Mouse (Mus musculus): ENCODE measurements around the gene B3gntl1.
"Not testable (repeated sequence)": the region's sequence is repeated elsewhere in the genome, so short reads cannot be mapped to it uniquely, and the experiment has no call there.

B3gntl1 gene

DNA sequence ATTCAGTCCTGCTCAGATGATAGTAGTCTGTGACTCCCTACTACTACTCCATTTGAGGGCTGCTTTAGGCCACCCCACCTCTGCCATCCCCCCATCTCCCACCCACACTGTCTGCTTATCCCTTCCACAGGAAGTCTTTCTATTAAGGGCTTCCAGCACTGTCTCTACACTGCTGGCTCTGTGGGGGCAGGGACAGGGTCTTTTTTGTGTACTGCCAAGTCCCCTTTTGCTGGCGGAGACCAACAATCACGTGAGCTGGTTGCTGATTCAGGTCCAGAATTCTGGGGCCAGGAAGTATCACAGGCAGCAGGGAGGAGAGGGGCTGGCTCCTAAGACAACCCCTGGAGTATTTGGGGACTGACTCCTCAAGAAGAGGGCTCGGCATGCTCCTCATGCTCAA, 10.3 kb upstream of the B3gntl1 start:
- DNase-seq: no peak

DNA sequence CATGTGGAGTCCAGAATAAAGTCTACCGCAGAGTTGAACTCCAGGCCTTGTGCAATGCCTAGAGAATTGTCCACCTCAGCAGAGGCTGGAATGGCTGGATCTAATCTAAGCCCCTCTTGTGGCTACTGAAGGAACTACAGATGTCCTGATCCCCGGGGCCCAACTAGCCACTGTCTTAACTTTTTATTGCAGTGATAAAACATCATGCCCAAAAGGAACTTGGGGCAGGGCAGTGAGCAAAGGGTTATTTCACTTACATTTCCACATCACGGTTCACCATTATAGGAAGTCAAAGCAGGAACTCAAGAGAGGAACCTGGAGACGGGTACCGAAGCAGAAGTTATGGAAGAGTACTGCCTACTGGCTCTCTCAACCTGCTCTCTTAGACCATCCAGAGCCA, 7.8 kb upstream of the B3gntl1 start:
- DNase-seq: no peak

DNA sequence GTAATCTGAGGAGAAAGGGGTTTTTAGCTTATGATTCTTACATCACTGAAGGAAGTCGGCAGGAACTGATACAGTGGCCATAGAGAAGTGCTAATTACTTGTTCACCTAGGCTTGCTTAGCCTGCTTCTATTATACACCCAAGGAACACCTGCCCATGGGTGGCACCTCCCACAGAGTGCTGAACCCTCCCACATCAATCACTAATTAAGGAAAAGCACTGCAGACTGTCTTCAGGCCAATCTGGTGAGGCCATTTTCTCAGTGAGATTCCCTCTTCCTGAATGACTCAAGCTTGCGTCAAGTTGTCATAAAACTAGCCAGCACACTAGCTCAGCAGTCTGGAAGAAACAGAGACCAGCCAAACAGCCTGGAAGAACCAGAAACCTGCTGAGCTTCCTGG, 6.6 kb upstream of the B3gntl1 start:
- no peak for DNase-seq

DNA sequence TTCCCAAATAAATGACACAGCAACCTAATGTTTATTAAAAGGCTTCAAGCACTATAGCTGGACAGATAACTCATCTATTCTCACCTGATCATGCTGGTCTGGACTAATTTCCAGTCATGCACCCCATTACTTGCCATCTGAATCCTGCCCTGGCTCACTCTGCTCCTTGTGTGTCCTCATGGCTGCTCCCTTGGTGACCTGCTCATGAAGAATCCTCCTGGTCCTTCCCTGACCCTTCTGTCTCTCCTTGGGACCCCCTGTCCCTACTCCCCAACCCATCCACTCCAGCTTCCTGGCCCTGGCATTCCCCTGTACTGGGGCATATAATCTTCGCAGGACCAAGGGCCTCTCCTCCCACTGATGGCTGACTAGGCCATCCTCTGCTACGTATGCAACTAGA, 3.9 kb upstream of the B3gntl1 start:
- no peak for DNase-seq

DNA sequence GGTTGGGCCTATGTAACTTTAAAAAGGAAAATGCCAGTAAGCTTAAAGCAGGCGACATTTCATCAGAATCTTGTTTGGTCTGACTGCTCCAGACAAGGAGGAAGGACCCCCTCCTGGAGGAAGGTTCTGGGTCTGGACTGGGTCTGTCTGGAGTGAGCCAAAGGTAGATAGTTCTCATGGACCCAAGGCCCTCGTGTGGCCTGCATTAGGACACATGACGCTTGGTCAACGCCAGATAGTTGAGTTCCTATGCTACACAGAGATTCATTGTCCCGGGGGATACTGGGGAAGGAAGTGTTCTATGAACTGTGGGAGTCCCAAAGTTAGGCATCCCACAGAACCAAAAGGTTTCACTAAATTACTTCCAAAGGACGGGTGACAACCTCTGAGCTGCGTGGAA, 676 bp upstream of the B3gntl1 start:
- DNase-seq: no peak

DNA sequence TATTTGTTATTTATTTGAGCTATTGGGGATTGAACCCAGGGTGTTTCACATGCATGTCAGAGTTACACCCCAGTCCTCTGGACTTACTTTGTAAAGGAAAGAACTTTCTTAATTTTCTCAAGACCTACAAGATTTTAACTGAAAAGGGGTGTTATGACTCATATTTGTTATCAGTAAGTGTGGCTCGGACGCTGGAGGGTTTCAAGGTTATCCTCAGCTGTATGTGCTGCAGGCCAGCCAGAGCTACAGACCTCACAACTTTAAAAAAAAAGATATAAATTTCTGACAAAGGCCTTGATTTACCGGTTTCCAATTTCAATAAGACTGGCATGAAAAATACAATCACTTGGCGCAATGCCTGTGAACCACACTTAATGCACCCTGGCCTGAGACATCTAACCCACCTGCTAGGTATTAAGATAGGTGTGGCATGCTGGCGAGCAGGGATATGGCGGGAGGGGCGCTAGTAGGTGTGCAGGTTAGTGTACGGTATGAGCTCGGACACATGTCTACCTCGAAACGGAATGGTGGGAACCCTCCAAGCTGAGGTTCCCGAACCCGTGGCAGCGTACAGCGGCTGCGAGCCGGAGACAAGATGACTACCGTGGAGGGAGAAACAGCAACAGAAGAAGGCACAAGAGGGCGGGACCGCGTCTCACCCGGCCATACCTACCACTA, 502 bp downstream of the B3gntl1 start:
- DNase-seq: no peak

DNA sequence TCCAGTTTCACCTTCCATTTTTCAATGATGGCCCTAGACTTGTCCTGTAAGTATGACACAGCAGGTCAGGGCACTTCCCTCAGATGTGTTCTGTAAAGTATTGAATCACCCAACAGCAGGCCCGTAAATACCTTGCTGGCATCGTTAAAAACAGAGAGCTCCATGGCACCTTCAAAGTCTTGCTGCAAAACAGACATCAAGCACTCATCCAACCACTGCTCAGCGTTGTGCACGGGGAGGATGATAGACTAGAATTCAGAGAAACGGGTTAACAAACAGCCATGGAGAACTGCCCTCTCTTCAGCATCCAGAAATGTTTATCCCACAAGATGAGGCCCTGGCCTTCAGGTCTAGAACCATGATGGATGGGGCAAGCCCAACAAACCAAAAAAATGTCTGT, 2.0 kb downstream of the B3gntl1 start:
- no peak for DNase-seq

DNA sequence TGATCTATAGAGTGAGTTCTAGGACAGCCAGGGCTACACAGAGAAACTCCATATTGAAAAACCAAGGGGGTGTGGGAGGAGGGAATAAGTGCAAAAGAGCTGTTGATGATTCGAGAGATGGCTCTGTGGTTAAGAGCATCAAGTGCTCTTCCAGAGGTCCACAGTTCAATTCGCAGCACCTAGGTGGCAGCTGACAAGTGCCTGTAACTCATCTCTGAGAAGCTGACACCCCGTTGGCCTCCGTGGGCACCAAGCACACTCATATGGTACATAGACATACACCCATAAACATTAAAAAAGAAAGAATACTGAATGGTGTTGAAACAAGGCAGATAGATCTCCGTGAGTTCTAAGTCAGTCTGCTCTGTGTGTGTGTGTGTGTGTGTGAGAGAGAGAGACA, 4.2 kb downstream of the B3gntl1 start:
- DNase-seq: no peak

DNA sequence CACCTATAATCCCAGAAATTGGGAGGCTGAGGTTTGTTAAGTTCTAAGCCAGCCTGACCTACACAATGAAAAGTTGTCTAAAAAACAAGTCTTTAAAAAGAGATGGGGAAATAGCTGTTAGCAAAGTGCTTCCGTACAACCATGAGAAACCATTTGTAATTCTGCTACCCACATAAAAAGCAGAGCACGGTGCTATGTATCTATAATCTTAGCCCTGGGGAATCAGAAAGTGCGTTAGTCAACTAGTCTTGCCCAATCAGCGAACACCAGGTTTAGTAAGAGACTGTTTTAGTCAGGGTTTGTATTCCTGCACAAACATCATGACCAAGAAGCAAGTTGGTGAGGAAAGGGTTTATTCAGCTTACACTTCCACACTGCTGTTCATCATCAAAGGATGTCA, 5.4 kb downstream of the B3gntl1 start:
- DNase-seq: no peak

DNA sequence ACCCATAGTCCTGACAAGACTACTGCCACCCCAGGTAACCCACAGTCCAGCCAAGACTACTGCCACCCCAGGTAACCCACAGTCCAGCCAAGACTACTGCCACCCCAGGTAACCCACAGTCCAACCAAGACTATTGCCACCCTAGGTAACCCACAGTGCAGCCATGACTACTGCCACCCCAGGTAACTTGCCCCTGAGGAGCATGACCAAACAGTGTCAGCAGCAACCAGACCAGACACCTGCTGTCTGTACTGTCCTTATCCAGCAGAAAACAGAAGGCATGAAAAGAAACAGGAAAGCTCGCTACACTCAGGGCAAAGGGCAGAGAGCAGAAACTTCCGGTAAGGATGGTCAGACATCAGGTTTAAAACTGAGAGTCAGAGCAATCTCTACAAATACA, 11.8 kb downstream of the B3gntl1 start:
- no peak for DNase-seq

DNA sequence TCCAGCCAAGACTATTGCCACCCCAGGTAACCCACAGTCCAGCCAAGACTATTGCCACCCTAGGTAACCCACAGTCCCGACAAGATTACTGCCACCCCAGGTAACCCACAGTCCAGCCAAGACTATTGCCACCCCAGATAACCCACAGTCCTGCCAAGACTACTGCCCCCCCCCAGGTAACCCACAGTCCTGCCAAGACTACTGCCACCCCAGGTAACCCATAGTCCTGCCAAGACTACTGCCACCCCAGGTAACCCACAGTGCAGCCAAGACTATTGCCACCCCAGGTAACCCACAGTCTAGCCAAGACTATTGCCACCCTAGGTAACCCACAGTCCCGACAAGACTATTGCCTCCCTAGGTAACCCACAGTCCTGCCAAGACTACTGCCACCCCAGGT, 12.3 kb downstream of the B3gntl1 start:
- DNase-seq: not testable (repeated sequence)

DNA sequence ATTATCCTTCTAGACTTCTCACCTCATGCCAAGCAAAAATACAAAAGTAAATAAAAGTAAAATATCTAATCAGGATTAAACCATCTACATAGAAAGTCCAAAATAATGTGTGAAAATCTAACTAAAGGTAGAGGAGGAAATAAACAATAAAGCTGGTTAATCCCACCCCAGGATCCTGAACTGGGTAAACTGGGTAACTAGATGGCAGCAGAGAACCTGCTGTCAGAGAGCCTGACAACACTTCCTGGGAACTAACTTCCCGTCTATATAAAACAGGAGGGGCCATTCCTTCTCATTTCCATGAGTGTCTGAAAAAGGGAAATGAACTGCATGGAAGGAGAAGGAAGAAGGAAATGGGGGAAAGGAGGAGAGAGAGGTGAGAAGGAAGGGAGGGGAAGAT, 14.8 kb downstream of the B3gntl1 start:
- no peak for DNase-seq

DNA sequence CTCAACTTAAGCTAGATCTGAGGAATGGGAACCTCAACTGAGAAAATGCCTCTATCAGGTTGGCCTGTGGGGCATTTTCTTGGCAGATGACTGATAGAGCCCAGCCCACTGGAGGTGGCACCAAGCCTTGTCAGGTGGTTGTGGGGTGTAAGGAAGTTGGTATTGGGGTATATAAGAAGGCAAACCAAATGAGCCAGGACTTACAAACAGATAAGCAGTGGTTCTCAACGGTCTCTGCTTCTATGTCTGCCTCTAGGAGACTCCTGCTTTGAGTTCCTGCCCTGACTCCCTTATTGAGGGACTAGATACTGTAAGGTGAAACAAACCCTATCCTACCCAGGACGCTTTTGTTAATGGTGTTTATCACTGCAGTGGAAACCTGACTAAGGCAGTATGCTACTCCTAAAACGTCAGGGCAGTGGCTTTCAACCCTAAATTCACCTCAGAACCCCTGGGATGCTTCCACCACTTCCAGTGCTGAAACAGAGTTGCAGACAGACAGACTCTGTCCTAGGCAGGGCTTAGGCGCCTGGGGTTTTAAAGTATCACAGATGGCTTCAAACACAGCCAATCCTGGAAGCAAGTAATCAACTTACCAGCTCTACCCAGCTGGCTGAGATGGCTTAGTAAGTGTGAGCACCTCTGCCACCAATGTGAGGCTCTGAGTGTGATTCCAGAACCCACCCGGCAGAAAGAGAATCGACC, 17.0 kb downstream of the B3gntl1 start:
- no peak for DNase-seq

DNA sequence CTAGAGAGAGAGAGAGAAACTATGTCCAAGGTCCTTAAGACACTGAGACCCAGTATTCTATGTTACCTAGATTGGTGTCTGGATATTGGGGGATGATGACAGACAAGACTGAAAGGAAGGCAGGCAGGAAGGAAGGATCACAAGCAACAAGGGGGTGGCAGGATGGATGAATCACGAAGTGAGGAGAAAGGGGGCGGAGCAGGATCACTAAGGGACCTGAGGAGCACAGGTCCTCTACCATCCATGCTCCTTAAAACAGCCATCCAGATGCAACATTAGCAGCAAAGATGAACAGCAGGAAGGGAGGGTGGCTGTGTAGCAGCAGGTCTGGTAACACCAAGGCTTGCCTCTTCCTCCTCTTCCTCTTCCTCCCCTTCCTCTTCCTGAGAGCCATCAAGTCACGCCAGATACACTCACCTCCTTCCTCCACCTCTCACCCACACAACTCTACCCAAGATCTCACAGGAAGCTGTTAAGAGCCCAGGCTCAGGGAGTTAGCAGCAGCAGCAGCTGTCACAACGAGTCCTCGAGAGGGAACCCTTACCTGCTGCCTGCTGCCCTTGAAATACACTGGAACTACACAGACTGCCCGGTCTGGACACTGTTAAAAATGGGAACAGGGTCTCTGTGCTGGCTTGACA, 17.7 kb downstream of the B3gntl1 start:
- DNase-seq: no peak

DNA sequence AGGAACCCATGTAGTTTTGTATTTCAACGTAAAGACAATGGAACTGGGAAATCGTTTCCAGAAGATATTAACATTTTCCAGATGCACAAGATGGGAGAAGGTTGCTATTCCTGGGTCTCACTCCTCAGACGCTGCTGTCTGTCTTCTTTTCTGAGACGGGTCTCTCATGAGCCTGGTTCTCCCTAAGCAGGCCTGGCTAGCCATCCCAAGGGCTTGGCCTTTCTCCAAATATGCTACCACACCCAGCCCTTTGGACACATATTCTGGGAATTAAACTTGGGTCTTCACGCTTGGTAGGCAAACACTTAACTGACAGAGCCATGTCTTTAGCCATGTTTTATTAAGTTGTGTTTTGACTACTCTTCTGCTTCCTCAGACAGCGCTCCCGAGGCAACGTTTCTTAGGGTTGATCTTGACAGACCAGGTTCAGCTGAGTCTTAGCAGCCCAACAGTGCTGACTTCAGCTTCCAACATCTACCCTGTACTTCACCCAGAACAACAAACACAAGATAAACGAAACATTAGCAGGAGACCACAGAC, 18.5 kb downstream of the B3gntl1 start:
- no peak for DNase-seq

DNA sequence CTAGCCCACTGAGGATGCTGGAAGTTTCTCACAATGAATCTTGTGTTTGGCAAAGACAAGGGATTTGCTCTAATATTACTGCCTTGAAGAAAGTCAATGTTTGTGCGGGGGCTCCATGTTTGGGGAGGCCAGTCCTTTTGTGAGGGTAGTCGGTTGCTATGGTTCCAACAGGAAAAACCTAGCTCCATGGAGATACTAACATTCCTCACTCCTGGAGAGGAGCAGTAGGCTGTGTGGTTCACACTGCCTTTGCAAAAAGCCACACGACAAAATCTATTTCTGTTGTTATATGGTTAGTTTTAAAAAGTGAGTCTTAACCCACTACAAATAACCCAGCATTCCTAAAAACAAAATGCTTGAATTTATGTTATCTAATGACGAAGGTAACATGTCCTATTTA, 19.3 kb downstream of the B3gntl1 start:
- DNase-seq: no peak

DNA sequence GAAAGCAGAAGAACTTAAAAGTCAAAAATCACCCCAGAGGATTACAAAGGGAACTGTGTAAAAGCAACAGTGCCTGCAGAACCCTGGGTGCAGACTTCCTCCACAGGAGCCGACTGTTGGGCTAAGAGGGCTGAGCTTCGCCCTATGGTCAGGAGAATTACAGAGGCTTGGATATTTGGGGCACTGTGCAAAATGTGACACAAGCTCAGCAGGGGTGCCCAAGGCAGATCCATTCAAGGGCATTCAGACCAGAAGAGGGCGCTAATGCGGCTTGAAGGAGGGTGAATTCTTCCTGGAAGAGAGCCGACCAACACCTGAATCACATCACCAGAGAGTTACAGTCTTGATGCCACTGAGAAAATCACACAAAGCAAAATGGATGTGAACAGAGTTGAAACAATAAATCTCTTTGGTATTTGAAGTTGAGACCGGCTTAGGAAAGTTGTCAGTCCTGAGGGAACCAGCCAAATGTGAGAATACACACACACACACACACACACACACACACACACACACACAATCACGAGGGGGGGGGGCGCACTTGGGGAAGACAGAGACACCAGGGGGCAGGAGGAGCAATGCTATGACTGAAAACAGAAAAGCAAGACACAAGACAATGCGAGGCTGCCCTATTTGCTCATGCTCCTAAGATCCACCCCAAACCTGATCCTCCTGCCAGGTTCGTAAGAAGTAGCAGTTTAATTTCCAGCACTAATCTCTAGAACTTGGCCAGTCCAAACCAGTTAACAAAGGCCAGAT, 20.2 kb downstream of the B3gntl1 start:
- DNase-seq: peak; percentile 83

DNA sequence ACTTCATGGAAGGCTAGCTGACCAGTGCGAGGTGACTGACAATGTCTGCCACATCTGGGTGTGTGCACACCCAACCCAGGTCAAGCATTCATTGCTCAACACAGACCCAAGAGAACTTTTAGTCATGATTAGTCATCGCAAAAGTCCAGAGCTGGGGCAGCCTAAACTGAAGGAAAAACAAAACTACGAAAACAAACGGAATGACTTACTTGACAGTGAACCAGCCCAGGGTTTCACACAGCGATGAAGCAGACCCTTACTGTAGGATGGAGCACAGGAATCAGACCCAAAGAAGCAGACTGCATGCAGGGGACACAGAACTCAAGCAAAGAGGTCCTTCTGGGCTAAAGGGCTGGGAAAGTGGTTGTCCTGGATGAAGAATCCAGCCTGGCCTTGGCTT, 21.0 kb downstream of the B3gntl1 start:
- no peak for DNase-seq

DNA sequence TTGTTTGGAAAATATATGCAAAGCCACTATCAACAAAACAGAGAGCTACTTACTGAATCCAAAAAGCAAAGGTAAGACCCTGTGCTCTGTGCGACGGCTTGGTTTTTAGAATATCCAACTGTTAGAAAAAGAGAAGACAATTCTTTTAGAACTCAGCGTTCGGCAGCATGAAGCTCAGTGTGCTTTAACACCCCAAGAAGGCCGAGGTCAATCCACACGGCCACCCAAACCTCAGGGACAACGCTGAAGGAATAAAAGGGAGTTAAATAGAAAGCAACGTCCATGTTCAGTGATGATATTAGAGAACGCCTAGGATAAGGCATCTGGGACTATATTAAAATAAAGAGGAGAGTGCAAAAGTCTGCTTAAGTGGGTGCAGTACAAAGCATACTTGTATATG, 21.4 kb downstream of the B3gntl1 start:
- no peak for DNase-seq

DNA sequence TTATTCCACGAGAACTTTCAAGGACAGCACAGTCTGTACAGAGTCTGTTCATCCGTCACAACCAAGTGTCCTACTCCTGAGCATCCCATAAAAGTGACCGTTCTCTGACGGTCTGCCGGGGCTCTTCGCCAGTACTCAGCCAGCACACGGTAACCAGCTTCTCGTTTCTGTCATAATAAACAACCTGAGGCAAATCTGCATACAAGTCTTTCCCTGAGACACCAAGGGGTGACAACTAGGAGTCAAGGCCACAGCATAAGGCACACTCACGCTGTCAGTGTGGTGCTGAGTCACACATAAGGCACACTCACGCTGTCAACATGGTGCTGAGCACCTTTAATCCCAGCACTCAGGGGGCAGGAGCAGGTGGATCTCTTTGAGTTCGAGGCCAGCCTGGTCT, 22.3 kb downstream of the B3gntl1 start:
- no peak for DNase-seq

DNA sequence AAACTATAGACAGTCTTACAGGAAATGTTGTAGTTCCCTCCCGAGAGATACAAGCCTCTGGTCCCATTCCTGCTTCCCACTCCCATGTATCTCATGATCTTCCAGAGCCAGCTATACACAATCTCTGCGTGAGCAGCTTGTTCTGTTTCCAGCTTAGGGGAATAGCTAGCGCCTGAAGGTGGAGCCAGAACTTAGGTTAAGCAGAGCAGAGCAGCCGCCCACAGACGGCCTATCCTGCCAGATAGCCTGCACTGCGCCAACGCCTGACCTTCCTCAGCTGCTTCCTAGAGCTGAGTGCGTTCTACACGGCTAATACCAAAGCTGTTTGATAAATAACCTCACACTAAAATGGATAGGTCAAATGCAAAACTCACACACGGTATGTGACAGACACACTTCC, 23.1 kb downstream of the B3gntl1 start:
- no peak for DNase-seq

DNA sequence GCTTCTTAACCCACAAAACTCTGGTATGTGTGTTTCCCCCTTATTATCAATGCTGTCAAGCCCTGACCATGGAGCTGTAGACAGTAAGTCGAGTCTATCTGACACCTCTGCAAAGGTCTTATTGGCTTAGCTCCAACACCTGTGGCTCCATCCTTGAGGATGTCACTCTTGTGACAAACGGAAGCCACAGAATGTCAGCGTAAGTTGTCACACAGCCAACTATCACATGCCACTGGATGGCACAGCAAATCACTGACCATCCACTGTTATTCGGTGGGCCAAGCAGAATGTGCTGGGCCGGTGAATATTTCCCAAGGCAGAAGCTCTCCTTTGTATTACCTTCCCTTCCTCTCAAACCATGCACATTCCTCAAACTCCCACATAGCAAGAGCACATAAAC, 24.8 kb downstream of the B3gntl1 start:
- DNase-seq: no peak

DNA sequence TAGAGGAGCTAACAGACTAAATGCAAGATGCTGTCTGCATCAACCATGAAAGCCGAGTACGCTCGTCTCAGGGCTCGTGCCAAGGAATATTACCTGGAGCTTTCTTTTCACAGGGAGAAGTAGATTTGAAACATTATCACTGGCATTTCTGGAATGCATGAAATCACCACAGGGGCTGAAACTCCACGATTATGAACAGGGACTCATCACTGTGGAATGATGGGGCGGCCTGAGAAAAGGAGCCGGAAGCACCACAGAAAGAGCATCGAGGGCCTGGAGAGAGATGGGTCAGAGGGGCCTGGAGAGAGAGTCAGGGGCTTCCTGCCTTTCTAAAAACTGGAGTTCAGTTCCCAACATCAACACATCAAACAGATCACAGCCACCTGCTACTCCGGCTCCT, 25.6 kb downstream of the B3gntl1 start:
- DNase-seq: no peak

DNA sequence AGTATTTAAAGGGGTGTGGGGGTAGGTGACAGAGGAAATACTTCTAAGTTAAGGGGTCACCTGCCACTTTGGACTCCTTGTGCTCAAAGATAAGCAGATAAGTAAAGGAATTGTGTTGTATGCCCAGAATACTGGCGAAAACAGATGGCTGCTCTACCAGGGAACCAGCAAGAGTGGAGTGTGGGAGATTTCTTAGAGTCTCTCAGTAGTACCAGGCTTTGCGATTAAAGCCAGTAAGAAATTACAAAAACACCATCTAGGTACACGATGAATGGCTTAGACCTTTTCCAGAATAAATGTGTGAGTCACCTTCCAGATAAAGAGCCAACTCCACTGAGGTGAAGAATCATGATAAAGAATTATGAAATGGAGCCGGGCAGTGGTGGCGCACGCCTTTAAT, 27.6 kb downstream of the B3gntl1 start:
- no peak for DNase-seq

Measured in kidney, adult 18-20 months (tissue).